Mouse (Mus musculus) skeletal muscle tissue, adult 2 months (tissue): ENCODE results near the gene Adamts2.
A peak's percentile ranks its signal among the peaks of the same experiment; 100 is the strongest.

ENCODE experiments used
- DNase-seq: peaks from one replicate; pipeline ENCODE4 v3.0.0-alpha.2; 2012; ENCODE audit warnings: low read depth, low spot score

Gene Adamts2

DNA sequence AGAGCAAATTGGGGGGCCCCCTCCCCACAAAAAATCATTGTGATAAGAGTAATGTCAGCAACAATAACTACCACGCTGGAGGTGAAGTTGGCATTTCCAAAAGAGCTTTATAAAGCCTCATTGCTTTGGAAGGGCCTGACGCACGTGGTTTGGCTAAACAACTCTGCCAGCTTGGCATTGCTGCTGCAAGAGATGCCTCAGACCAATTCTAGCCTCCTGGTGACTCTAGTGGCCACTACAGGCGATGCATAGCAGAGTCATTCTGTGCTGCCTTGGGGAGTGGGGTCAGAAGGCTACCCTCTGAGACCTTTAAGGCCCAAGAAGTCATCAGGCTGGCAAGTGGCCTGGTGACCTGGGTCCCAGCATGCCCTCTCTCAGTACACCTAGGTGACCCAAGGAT lies 132.2 kb downstream of the Adamts2 start:
- no peak for DNase-seq

GRCm38 (mm10) chr11:50736548-50736947 lies 134.7 kb downstream of the Adamts2 start:
- DNase-seq = no peak

GRCm38 (mm10) chr11:50738436-50738835 lies 136.6 kb downstream of the Adamts2 start:
- no peak for DNase-seq

DNA sequence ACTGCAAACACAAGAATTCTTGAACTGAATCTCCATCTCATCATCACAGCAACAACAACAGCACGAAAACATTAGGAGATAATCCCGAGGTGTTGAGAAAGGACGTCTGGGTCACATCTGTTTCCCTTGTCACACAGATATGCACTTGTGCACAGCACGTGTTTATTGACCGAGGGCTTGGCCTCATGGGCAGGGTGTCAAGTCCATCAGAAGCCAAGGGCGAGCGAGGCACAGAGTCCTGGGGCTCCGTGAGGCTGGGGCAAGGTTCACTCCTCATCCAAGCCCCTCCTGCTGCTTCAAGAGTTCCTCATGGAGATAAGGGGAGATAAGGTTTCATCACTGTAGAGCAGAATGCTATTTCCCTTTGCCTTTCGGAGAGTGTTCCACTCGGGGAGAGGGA lies 137.6 kb downstream of the Adamts2 start:
- peak; percentile 30 for DNase-seq

- no peak for DNase-seq
These were observed 140.3 kb downstream of the Adamts2 start for GRCm38 (mm10) chr11:50742146-50742545.

GRCm38 (mm10) chr11:50744971-50745370 lies 143.1 kb downstream of the Adamts2 start:
- peak; percentile 61 for DNase-seq

DNA sequence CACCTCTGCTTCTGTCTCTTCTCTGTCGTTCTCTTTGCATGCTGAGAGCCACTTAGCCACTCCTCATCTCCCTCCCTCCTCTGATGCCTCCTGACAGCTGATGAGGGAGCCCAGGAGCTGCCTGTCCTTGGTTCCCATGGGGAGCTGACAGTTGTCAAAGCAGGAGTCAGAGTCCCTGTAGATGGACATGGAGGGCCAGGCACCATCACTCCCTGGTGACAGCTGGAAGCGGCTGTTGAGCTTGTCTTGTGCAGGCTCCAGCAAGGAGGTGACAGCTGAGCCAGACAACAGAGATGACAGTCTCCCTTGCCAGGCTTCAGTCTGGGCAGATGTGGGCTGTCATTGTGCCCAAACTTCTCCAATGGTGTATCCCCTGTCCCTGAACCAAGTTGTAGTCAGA lies 144.6 kb downstream of the Adamts2 start:
- no peak for DNase-seq

- DNase-seq = no peak
These were observed 149.2 kb downstream of the Adamts2 start for GRCm38 (mm10) chr11:50750983-50751585.

GRCm38 (mm10) chr11:50757741-50758140 lies 155.9 kb downstream of the Adamts2 start:
- DNase-seq = no peak

GRCm38 (mm10) chr11:50766461-50766860 lies 164.6 kb downstream of the Adamts2 start:
- DNase-seq = no peak

DNA sequence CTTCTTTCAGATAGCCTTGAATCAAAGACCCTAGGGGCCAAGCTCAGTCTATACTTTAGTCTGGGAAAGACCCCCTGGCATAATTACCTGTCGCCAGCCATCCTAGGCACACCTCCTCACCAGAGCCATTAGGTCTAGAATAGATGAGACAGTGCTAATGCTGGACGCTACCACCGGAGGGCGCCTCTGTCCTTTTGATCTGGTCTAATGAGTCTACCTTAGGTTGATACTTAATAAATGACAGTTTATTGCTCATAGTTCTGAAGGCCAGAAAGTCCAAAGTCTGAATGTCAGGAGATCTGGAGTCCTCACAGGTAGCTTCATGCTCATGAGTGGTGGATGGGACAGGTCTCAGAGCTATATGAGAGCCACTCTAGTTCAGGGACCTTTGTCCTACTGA lies 165.2 kb downstream of the Adamts2 start:
- DNase-seq = no peak

DNA sequence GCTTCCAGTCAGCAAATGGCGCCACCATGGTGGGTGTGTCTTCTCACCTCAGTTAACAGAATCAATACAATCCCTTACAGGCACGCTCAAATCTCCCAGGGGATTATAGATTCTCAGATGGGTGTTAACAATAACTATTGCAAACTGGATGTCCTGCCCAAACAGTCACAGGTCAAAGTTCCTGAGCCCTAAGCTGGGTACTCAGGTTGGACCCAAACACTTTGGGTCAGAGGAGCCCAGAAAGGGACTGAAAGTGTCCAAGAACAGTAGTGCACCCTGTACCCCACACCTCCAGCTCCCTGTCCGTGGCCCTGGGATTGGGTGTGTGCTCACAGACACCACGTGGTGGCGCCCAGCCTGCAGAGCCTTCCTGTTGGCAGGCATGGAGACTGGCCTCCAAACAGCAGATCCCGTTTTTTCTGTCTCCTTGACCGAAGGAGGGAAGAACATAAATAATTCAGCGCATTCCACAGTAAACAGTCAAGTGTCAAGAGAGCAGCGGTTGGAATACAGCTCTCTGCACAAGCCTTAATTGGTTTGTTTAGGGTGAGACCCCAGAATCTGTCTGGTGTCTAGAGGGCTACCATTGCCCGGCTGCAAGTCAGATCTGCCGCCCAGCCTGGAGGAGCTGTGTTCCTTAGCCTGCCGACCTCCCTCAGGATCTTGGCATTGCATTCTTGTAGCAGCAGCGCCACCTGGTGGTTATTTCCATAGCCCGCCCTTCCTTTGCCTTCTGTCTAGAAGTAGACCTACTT lies 167.3 kb downstream of the Adamts2 start:
- DNase-seq = peak; percentile 86

- no peak for DNase-seq
These were observed 169.1 kb downstream of the Adamts2 start for GRCm38 (mm10) chr11:50771006-50771405.

- no peak for DNase-seq
These were observed 195.8 kb downstream of the Adamts2 start for GRCm38 (mm10) chr11:50797674-50798073.

- no peak for DNase-seq
These were observed 197.0 kb downstream of the Adamts2 start for GRCm38 (mm10) chr11:50798836-50799235.

GRCm38 (mm10) chr11:50814233-50814632 lies 212.3 kb downstream of the Adamts2 start:
- no peak for DNase-seq

DNA sequence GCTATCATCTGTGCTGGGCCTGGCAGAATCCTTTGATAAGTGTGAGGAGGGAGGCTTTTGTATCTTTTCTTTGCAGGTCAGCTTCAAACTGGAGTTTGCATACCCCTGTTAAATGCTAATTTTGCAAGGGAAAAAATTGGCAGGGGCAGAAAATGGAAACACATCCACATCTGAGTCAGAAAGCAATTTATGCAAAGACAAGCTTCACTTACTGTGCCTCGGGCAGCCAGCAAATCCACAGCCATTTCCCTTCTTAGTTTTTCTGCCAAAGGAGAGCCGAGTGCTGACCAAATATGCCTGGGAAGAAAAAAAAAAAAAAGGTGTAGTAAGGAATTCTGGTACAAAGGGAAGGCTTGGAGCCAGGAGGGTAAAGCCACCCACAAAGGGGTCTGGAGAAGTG lies 224.3 kb downstream of the Adamts2 start:
- no peak for DNase-seq

- DNase-seq = peak; percentile 73
These were observed 225.4 kb downstream of the Adamts2 start, which contains the start of gene Zfp354c for GRCm38 (mm10) chr11:50827010-50827953. Zfp354c (minus strand) TSS chr11:50827724.

DNA sequence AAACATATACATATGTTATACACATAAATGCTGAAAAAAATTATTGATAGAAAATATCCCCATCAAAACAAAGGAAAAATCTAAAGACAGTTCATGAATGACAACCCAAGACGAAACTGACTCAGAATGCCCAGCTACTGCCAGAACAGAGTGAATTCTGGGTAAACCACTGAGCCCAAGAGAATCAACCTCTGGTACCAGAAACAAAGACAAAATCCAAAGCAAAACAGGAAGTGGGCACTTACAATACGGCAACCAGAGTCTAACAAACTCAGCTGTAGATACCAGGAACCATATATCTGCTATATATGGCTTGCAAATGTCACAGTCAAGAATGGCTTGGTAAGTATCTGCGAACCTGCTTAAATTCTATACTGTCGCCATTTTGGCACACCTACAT lies 233.8 kb downstream of the Adamts2 start:
- DNase-seq = no peak

DNA sequence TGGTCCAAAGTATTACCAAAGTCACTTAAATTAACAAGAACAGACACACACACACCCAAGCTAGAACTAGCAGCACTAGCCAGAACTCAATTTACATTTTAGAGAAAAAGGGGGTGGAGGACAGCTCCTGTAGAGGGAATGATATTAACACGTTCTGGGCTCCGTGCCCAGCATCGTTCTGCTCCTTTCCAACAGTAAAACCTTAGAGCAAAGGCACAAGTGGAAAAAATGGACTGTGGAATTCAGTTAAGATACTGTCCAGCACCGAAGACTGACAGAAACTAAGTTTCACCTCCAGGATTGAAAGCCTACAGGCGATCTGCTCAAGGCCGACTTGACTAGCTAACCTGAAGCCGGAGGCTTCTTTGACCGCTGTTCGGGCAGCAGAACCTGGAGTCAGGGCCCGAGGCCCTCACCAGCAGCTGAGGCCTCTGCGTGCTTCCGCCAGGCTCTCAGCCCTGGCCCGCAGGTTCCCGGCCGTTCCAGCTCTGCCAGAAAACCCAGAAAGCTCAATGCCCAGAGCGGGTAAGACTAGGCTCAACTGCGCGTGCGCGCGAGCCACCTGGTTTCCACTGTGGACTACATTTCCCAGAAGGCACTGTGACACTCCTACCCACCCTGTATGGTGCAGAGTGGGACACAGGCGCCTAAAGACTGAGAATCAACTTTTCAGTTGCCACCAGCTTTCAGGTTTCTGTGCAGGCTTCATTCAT lies 239.3 kb downstream of the Adamts2 start, which contains the start of gene Zfp879:
TSS of gene Zfp879 (minus strand) at position 530 of the 713 bp plus-strand sequence.
- DNase-seq = peak; percentile 92

GRCm38 (mm10) chr11:50845951-50846350 lies 244.1 kb downstream of the Adamts2 start:
- DNase-seq = no peak
